Mouse (Mus musculus) CH12.LX (cell line): Measurements from ENCODE around the gene Grb2. TPM values are rescaled to one million over a fixed set of nuclear protein-coding genes. Genes with fewer than 3 reads are reported as not detected.

ENCODE experiments used
- DNase-seq: peaks from one replicate; pipeline ENCODE4 v3.0.0-alpha.2; 2013; ENCODE audit errors: extremely low read depth
- H3K27ac ChIP-seq: 2 replicates; pipeline ENCODE4 v1.5.1; 2012; ENCODE audit warnings: low read depth, mild to moderate bottlenecking, control low read depth, moderate library complexity; ENCODE audit not compliant: insufficient read depth
- H3K27me3 ChIP-seq: replicated peaks from 2 replicates; pipeline ENCODE3; 2012; ENCODE audit warnings: inconsistent platforms
- H3K36me3 ChIP-seq, 2 experiments: replicated peaks in 1 of 2; 2 replicates each; pipeline versions ENCODE3 to v1.6.1; 2012; ENCODE audit warnings: inconsistent platforms in 1 of 2, low read length in 1 of 2, mild to moderate bottlenecking in 1 of 2, mixed read lengths in 1 of 2, moderate library complexity in 1 of 2; ENCODE audit not compliant: control insufficient read depth in 1 of 2, insufficient read depth in 1 of 2
- H3K4me1 ChIP-seq, 2 experiments: 2 replicates each; pipeline ENCODE4 v1.6.1; 2012; ENCODE audit warnings: inconsistent platforms in 1 of 2, moderate library complexity in 1 of 2; ENCODE audit not compliant: insufficient read depth in 2 of 2, control insufficient read depth in 1 of 2
- H3K4me2 ChIP-seq: 2 replicates; pipeline ENCODE4 v1.6.1; 2012; ENCODE audit warnings: low read depth, mild to moderate bottlenecking, control low read depth; ENCODE audit not compliant: poor library complexity, insufficient read depth, severe bottlenecking
- H3K4me3 ChIP-seq, 3 experiments: fragments of 150-350 bp in 1 of 3; sonication (generic) in 1 of 3; replicated peaks in 1 of 3; 2 replicates each; pipeline versions ENCODE3 to v1.5.1; 2011 to 2012; ENCODE audit warnings: low read depth in 2 of 3, low read length in 2 of 3, mild to moderate bottlenecking in 2 of 3, moderate library complexity in 2 of 3, control low read depth in 1 of 3, improper control_type of control experiment in 1 of 3, inconsistent platforms in 1 of 3, mixed read lengths in 1 of 3; ENCODE audit not compliant: poor library complexity in 1 of 3
- H3K79me2 ChIP-seq: replicated peaks from 2 replicates; pipeline ENCODE4 v1.6.1; 2012; ENCODE audit warnings: mild to moderate bottlenecking, moderate library complexity; ENCODE audit not compliant: control insufficient read depth, poor library complexity, insufficient read depth, severe bottlenecking; ENCODE audit errors: extremely low read depth
- H3K9ac ChIP-seq: 2 replicates; pipeline ENCODE4 v1.6.1; 2012; ENCODE audit warnings: low read depth, mild to moderate bottlenecking, control low read depth, moderate library complexity; ENCODE audit not compliant: insufficient read depth
- H3K9me3 ChIP-seq: replicated peaks from 2 replicates; pipeline ENCODE3; 2012; ENCODE audit warnings: low read length, inconsistent platforms, mixed read lengths
- CHD1 ChIP-seq: IDR thresholded peaks from 2 replicates; pipeline ENCODE4 v1.6.1; 2012; ENCODE audit warnings: low read depth, low read length, improper control_type of control experiment, inconsistent platforms
- CHD2 ChIP-seq: IDR thresholded peaks from 2 replicates; pipeline ENCODE4 v1.6.1; 2011; ENCODE audit warnings: low read length, improper control_type of control experiment
- ELF1 ChIP-seq: IDR thresholded peaks from 2 replicates; pipeline ENCODE4 v1.6.1; 2014; ENCODE audit warnings: low read depth, mild to moderate bottlenecking, inconsistent platforms, low read length, improper control_type of control experiment
- GABPA ChIP-seq: IDR thresholded peaks from 2 replicates; pipeline ENCODE4 v1.6.1; 2012; ENCODE audit warnings: low read depth, low read length, improper control_type of control experiment, inconsistent platforms; ENCODE audit not compliant: insufficient replicate concordance
- HCFC1 ChIP-seq: IDR thresholded peaks from 2 replicates; pipeline ENCODE4 v1.6.1; 2012; ENCODE audit warnings: low read depth, mild to moderate bottlenecking, inconsistent platforms, low read length, improper control_type of control experiment
- JUN ChIP-seq: IDR thresholded peaks from 2 replicates; pipeline ENCODE4 v1.6.1; 2011; ENCODE audit warnings: low read depth, mild to moderate bottlenecking, low read length, improper control_type of control experiment, moderate library complexity; ENCODE audit not compliant: insufficient read depth
- JUND ChIP-seq: conservative IDR thresholded peaks from 2 replicates; pipeline ENCODE4 v1.6.1; 2011; ENCODE audit warnings: low read depth, low read length, improper control_type of control experiment
- MAFK ChIP-seq: IDR thresholded peaks from 2 replicates; pipeline ENCODE4 v1.6.1; 2011; ENCODE audit warnings: low read length, improper control_type of control experiment; ENCODE audit not compliant: insufficient replicate concordance
- MAX ChIP-seq: IDR thresholded peaks from 2 replicates; pipeline ENCODE4 v1.6.1; 2011; ENCODE audit warnings: low read length, improper control_type of control experiment
- MAZ ChIP-seq: IDR thresholded peaks from 2 replicates; pipeline ENCODE4 v1.6.1; 2012; ENCODE audit warnings: low read depth, mild to moderate bottlenecking, inconsistent platforms, low read length, improper control_type of control experiment, moderate library complexity
- MXI1 ChIP-seq: IDR thresholded peaks from 2 replicates; pipeline ENCODE4 v1.6.1; 2011; ENCODE audit warnings: mild to moderate bottlenecking, low read depth, low read length, improper control_type of control experiment
- MYC ChIP-seq: IDR thresholded peaks from 2 replicates; pipeline ENCODE4 v1.6.1; 2011; ENCODE audit warnings: low read depth, mild to moderate bottlenecking, improper control_type of control experiment, low read length
- NRF1 ChIP-seq: IDR thresholded peaks from 2 replicates; pipeline ENCODE4 v1.6.1; 2014; ENCODE audit warnings: low read depth, mild to moderate bottlenecking, inconsistent platforms, low read length, improper control_type of control experiment, moderate library complexity
- POLR2AphosphoS2 ChIP-seq: IDR thresholded peaks from 2 replicates; pipeline ENCODE4 v1.6.1; 2011; ENCODE audit warnings: low read depth, low read length, improper control_type of control experiment
- RAD21 ChIP-seq: IDR thresholded peaks from 2 replicates; pipeline ENCODE4 v1.6.1; 2011; ENCODE audit warnings: low read depth, mild to moderate bottlenecking, low read length, improper control_type of control experiment, moderate library complexity
- RCOR1 ChIP-seq: conservative IDR thresholded peaks from 2 replicates; pipeline ENCODE4 v1.6.1; 2012; ENCODE audit warnings: low read depth, mild to moderate bottlenecking, inconsistent platforms, low read length, improper control_type of control experiment
- SIN3A ChIP-seq: IDR thresholded peaks from 2 replicates; pipeline ENCODE4 v1.6.1; 2012; ENCODE audit warnings: low read length, improper control_type of control experiment, inconsistent platforms
- TBP ChIP-seq: conservative IDR thresholded peaks from 2 replicates; pipeline ENCODE4 v1.6.1; 2011; ENCODE audit warnings: low read depth, low read length, improper control_type of control experiment
- TCF12 ChIP-seq: IDR thresholded peaks from 2 replicates; pipeline ENCODE4 v1.6.1; 2014; ENCODE audit warnings: low read depth, mild to moderate bottlenecking, inconsistent platforms, low read length, improper control_type of control experiment
- UBTF ChIP-seq: IDR thresholded peaks from 2 replicates; pipeline ENCODE4 v1.6.1; 2012; ENCODE audit warnings: low read depth, mild to moderate bottlenecking, inconsistent platforms, low read length, improper control_type of control experiment, moderate library complexity
- USF1 ChIP-seq: IDR thresholded peaks from 2 replicates; pipeline ENCODE4 v1.6.1; 2014; ENCODE audit warnings: low read depth, mild to moderate bottlenecking, inconsistent platforms, low read length, improper control_type of control experiment
- USF2 ChIP-seq: conservative IDR thresholded peaks from 2 replicates; pipeline ENCODE4 v1.6.1; 2011; ENCODE audit warnings: low read depth, low read length, improper control_type of control experiment
- ZC3H11A ChIP-seq: IDR thresholded peaks from 2 replicates; pipeline ENCODE4 v1.6.1; 2012; ENCODE audit warnings: low read depth, mild to moderate bottlenecking, inconsistent platforms, low read length, improper control_type of control experiment
- ZKSCAN1 ChIP-seq: IDR thresholded peaks from 2 replicates; pipeline ENCODE4 v1.6.1; 2012; ENCODE audit warnings: low read depth, inconsistent platforms, low read length, improper control_type of control experiment, borderline replicate concordance
- ZMIZ1 ChIP-seq: IDR thresholded peaks from 2 replicates; pipeline ENCODE4 v1.6.1; 2012; ENCODE audit warnings: low read depth, mild to moderate bottlenecking, inconsistent platforms, low read length, improper control_type of control experiment
- dilution Hi-C: fragments of 300-500 bp; cut with MboI; formaldehyde crosslinking; loops from 2 replicates; pipeline ENCODE4 v1.14.3; 2020; ENCODE audit warnings: low sequenced_read_pairs; ENCODE audit not compliant: extremely low pct_unique_long_range_greater_than_20kb, extremely low pct_ligation_motif_present
- in situ Hi-C: fragments of 300-500 bp; cut with MboI; formaldehyde crosslinking; loops from 3 replicates; pipeline ENCODE4 v1.14.3; 2019; ENCODE audit warnings: low sequenced_read_pairs, low pct_ligation_motif_present, low pct_unique_long_range_greater_than_20kb, mixed read lengths
- polyA plus RNA-seq: library from polyadenylated mRNA; unstranded; fragments of >175 nt; gene quantifications from 2 replicates; pipeline ENCODE4 v1.2.1, GENCODE M21; 2012; ENCODE audit warnings: low read depth; ENCODE audit not compliant: insufficient read length
- total RNA-seq, 2 experiments: library from RNA; depleted of rRNA; stranded (reverse); fragments of 300-350 nt in 1 of 2; fragments of >200 nt in 1 of 2; gene quantifications; 2 replicates each; pipeline ENCODE4 v1.2.3; 2012 to 2014

The Grb2 gene
- total and polyA plus RNA-seq, 3 experiments, result 63.6 to 241 (median 117) TPM

DNA sequence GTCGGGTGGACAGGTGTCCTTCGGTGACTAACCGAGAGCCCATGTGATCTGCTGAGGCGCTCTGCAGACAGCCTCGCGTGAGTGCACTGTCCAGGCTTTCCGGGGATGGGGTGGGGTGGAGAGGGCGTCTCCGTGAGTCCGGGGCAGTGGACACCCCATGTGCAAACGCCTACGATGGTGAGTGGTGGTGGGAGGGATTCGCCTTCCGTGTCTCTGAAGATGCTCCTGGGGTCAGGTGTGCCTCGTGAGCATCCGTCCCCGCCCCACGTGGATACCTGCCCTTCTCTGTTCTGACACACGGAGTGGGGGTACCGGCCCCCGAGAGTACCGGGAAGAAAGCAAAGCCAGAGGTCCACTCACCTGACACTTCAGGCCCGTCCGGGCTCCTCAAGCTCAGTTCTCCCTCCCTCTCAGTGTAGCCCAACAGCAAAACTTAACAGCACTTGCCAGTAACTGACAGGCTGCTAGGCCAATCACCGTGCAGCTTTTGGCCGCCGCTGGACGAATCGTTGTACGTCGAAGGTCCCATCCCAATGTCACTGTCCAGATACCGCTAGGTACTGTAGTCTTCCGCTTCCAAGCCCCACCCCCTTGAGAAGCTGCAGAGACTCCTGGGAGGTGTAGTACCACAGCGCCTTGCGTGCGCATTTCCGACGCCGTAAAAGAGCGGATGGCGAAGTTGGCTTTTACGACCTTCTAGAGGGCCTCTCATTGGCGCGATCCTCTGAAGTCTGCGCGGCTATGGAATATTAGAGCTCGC lies 80.5 kb downstream of the Grb2 start, which contains the start of gene Slc25a19 (continued):
- TF ChIP-seq GABPA (peak; percentile 91; the same call in 1 of the 2 replicates), ZKSCAN1 (no peak), JUND (0 out of 2 replicates have a peak, but pooled peaks have one; percentile 46), MXI1 (peak; percentile 95), TBP (peak; percentile 96), USF1 (peak; percentile 27; the same call in 1 of the 2 replicates), USF2 (no peak), NRF1 (peak; percentile 80), RAD21 (no peak; the same call in 1 of the 2 replicates), TCF12 (peak; percentile 85), MAX (peak; percentile 90), JUN (peak; percentile 15; the same call in 1 of the 2 replicates), MAFK (no peak), ZC3H11A (no peak), ZMIZ1 (peak; percentile 98), MAZ (peak; percentile 78), POLR2AphosphoS2 (peak; percentile 92), ELF1 (peak; percentile 97)
- TF ChIP-seq, all 38 proteins: peak for 29

- Histone ChIP-seq H3K4me1 (peaks cover 32 to 55% of the 10 kb centered on the region in 2 experiments), H3K9me3 (no peaks in the 10 kb centered on the region), H3K36me3 (peaks cover 33 to 42% of the 10 kb centered on the region in 2 experiments), H3K4me2 (peak overlapping the region; percentile 87)
- peak; percentile 60; the same call in 1 of the 2 replicates for TF ChIP-seq MXI1
- no peak for TF ChIP-seq NRF1
- 0 out of 2 replicates have a peak, but pooled peaks have one; percentile 3 for TF ChIP-seq MAZ
- TF ChIP-seq UBTF, result 0 out of 2 replicates have a peak, but pooled peaks have one; percentile 35
- no peak for TF ChIP-seq HCFC1
- no peak for TF ChIP-seq CHD2
- no peak for TF ChIP-seq MYC
- no peak for TF ChIP-seq ZKSCAN1
- no peak for TF ChIP-seq RCOR1
- TF ChIP-seq POLR2AphosphoS2, result 0 out of 2 replicates have a peak, but pooled peaks have one; percentile 50
- peak; percentile 7; the same call in 1 of the 2 replicates for TF ChIP-seq SIN3A
- no peak for TF ChIP-seq GABPA
- TF ChIP-seq CHD1, result peak; percentile 89; the same call in 1 of the 2 replicates
- TF ChIP-seq, all 38 proteins: peak for 6
- Histone ChIP-seq H3K27me3 (no peaks in the 10 kb centered on the region), H3K4me3 (peak overlapping the region; percentile 78 to 97 (median 80)), H3K9ac (peak overlapping the region; percentile 92), H3K79me2 (peaks cover 59% of the 10 kb centered on the region), H3K27ac (peak overlapping the region; percentile 48; the same call in 1 of the 2 replicates)
- in situ Hi-C loops, result loop anchor here (25.0 kb wide), 1 partner anchor 785 kb away; the partner anchor contains the start of gene Rnf157
- dilution Hi-C loops, result no loop called here
- DNase-seq, result no peak
Measured at GRCm38 (mm10) chr11:115626824-115627616, 81.4 kb downstream of the Grb2 start.
